Mouse (Mus musculus) liver, embryonic 16.5 days (tissue): Measurements from ENCODE around the gene Atg101. TPM values are rescaled to one million over a fixed set of nuclear protein-coding genes. Genes with fewer than 3 reads are reported as not detected.

Source experiments
- ATAC-seq: fragments of 200-750 bp; cut with Nextera tagmentation; 2 replicates; pipeline ENCODE4 v1.8.0; 2017; ENCODE audit warnings: low read depth, mild to moderate bottlenecking, moderate number of reproducible peaks, moderate library complexity
- H3K27ac ChIP-seq: fragments of 300-500 bp; sonication (generic); 2 replicates; pipeline ENCODE4 v1.5.1; 2014; ENCODE audit warnings: mild to moderate bottlenecking, low read length
- H3K27me3 ChIP-seq: fragments of 300-500 bp; sonication (generic); 2 replicates; pipeline ENCODE4 v1.6.1; 2014; ENCODE audit warnings: low read depth, low read length, mixed read lengths; ENCODE audit not compliant: control insufficient read depth, insufficient read depth
- H3K36me3 ChIP-seq: fragments of 300-500 bp; sonication (generic); 2 replicates; pipeline ENCODE4 v1.6.1; 2014; ENCODE audit warnings: mild to moderate bottlenecking; ENCODE audit not compliant: control insufficient read depth, insufficient read depth
- H3K4me1 ChIP-seq: fragments of 300-500 bp; sonication (generic); 2 replicates; pipeline ENCODE4 v1.6.1; 2014; ENCODE audit warnings: low read depth, low read length, mixed read lengths; ENCODE audit not compliant: control insufficient read depth
- H3K4me2 ChIP-seq: fragments of 300-500 bp; sonication (generic); 2 replicates; pipeline ENCODE4 v1.6.1; 2014; ENCODE audit warnings: low read depth, low read length, mixed read lengths
- H3K4me3 ChIP-seq: fragments of 300-500 bp; sonication (generic); 2 replicates; pipeline ENCODE4 v1.5.1; 2014; ENCODE audit warnings: low read depth, mild to moderate bottlenecking, low read length
- H3K9ac ChIP-seq: fragments of 300-500 bp; sonication (generic); 2 replicates; pipeline ENCODE4 v1.6.1; 2014; ENCODE audit warnings: low read depth, low read length
- H3K9me3 ChIP-seq: fragments of 300-500 bp; sonication (generic); replicated peaks from 2 replicates; pipeline ENCODE4 v1.6.1; 2016; ENCODE audit warnings: low read length; ENCODE audit not compliant: control insufficient read depth
- WGBS: fragments of 180-500 bp; shearing (Covaris S2); extraction: QIAGEN DNeasy Blood & Tissue Kit; methylation state at CpG from one replicate; pipeline ENCODE4 v1.1.7; 2014; ENCODE audit not compliant: insufficient replicate concordance; 5-methylcytosine and 5-hydroxymethylcytosine counted together
- polyA plus RNA-seq: library from polyadenylated mRNA; unstranded; fragments of >200 nt; fragmentation: Nextera tagmentation; extraction: Ambion mirVana; gene quantifications from 2 replicates; pipeline ENCODE4 v1.2.1, GENCODE M21; 2015

The Atg101 gene
- polyA plus RNA-seq, 1 experiment from 2014 or later, result 26.1 TPM

DNA sequence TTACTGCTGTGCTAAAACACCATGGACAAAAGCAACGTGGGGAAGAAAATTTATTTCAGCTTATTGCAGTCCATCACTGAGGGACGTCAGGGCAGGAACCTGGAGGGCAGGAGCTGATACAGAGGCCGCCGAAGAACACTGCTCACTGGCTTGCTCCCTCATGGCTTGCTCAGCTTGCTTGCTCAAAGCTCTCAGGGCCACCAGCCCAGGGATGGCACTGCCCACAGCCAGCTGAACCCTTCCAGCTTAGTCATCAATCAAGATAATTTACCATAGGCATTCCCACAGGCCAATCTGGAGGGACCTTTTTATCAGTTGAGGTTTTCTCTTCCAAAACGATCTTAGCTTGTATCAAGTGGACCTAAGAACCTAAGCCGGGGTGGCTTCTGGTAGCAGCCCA lies 27.9 kb downstream of the Atg101 start:
- Histone ChIP-seq H3K4me1 (no peaks in the 10 kb centered on the region), H3K27ac (no peak overlapping the region), H3K27me3 (no peaks in the 10 kb centered on the region), H3K36me3 (no peaks in the 10 kb centered on the region), H3K9ac (no peak overlapping the region), H3K4me2 (no peak overlapping the region), H3K4me3 (no peak overlapping the region), H3K9me3 (no peaks in the 10 kb centered on the region)
- ATAC-seq, result no peak
- WGBS, result 49% methylated on average over 6 of the region's 6 CpGs

GRCm38 (mm10) chr15:101315378-101315777 lies 31.3 kb downstream of the Atg101 start:
- no peak overlapping the region for H3K9ac ChIP-seq
- no peak overlapping the region for H3K4me3 ChIP-seq
- 72% methylated on average over 4 of the region's 4 CpGs for WGBS
- no peak for ATAC-seq
- H3K27ac ChIP-seq, result no peak overlapping the region
- H3K4me2 ChIP-seq, result no peak overlapping the region
- no peaks in the 10 kb centered on the region; the same call in 1 of the 2 replicates for H3K4me1 ChIP-seq
- H3K36me3 ChIP-seq, result no peaks in the 10 kb centered on the region
- no peaks in the 10 kb centered on the region for H3K27me3 ChIP-seq
- H3K9me3 ChIP-seq, result no peaks in the 10 kb centered on the region

GRCm38 (mm10) chr15:101315832-101316231 lies 31.8 kb downstream of the Atg101 start:
- Histone ChIP-seq H3K4me3 (peak overlapping the region; percentile 44), H3K27ac (no peak overlapping the region), H3K27me3 (no peaks in the 10 kb centered on the region), H3K9me3 (no peaks in the 10 kb centered on the region), H3K4me2 (peak overlapping the region; percentile 46), H3K36me3 (no peaks in the 10 kb centered on the region), H3K4me1 (no peaks in the 10 kb centered on the region; the same call in 1 of the 2 replicates), H3K9ac (no peak overlapping the region)
- WGBS, result 1% methylated on average over 11 of the region's 11 CpGs
- ATAC-seq, result peak; percentile 52

GRCm38 (mm10) chr15:101316279-101316912 lies 32.3 kb downstream of the Atg101 start:
- H3K36me3 ChIP-seq, result no peaks in the 10 kb centered on the region
- no peak for ATAC-seq
- peak overlapping the region; percentile 46 for H3K4me2 ChIP-seq
- 0 out of 2 replicates have a peak overlapping the region, but pooled peaks have one; percentile 25 for H3K27ac ChIP-seq
- no peaks in the 10 kb centered on the region for H3K27me3 ChIP-seq
- H3K4me1 ChIP-seq, result no peaks in the 10 kb centered on the region; the same call in 1 of the 2 replicates
- H3K9ac ChIP-seq, result no peak overlapping the region; the same call in 1 of the 2 replicates
- peak overlapping the region; percentile 44 for H3K4me3 ChIP-seq
- WGBS, result 18% methylated on average over 13 of the region's 13 CpGs
- no peaks in the 10 kb centered on the region for H3K9me3 ChIP-seq

- Histone ChIP-seq H3K4me3 (peak overlapping the region; percentile 44), H3K4me2 (peak overlapping the region; percentile 23; the same call in 1 of the 2 replicates), H3K9ac (no peak overlapping the region; the same call in 1 of the 2 replicates), H3K9me3 (no peaks in the 10 kb centered on the region), H3K27me3 (no peaks in the 10 kb centered on the region), H3K27ac (peak overlapping the region; percentile 39), H3K4me1 (no peaks in the 10 kb centered on the region; the same call in 1 of the 2 replicates), H3K36me3 (no peaks in the 10 kb centered on the region)
- WGBS, result 18% methylated on average over 18 of the region's 18 CpGs
- no peak for ATAC-seq
Observed at GRCm38 (mm10) chr15:101316913-101317813, 33.1 kb downstream of the Atg101 start.

DNA sequence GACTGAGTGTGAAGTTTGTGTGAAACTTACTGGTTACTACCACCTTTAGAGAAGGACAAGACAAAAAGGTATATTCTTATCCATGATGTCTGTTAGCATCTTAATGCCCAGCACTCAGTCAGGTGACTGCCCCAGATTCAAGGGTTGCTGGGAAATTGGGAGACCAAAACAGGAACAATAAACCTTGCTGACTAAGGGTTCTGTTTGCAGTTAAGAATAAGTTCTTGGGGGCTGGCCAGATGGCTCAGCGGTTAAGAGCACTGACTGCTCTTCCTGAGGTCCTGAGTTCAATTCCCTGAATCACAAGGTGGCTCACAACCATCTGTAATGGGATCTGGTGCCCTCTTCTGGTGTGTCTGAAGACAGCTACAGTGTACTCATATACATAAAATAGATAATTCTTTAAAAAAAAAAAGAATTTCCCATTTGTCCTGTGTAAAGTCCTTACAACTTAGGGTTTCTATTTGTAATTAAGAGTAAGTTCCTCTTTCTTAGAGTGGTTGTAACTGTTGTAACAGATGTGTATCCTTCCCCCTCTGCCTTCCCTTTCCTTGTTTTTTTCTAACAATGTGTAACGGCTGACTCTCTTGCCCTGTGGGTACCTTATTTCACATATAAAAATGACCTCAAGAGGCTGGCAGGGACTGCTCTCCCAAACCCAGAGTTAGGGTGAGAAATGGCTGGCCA lies 33.9 kb downstream of the Atg101 start:
- Histone ChIP-seq H3K4me2 (peak overlapping the region; percentile 23; the same call in 1 of the 2 replicates), H3K4me1 (no peaks in the 10 kb centered on the region; the same call in 1 of the 2 replicates), H3K27me3 (no peaks in the 10 kb centered on the region), H3K4me3 (no peak overlapping the region), H3K27ac (peak overlapping the region; percentile 39), H3K9me3 (no peaks in the 10 kb centered on the region), H3K9ac (no peak overlapping the region), H3K36me3 (no peaks in the 10 kb centered on the region)
- 28% methylated on average over 2 of the region's 2 CpGs for WGBS
- no peak for ATAC-seq

DNA sequence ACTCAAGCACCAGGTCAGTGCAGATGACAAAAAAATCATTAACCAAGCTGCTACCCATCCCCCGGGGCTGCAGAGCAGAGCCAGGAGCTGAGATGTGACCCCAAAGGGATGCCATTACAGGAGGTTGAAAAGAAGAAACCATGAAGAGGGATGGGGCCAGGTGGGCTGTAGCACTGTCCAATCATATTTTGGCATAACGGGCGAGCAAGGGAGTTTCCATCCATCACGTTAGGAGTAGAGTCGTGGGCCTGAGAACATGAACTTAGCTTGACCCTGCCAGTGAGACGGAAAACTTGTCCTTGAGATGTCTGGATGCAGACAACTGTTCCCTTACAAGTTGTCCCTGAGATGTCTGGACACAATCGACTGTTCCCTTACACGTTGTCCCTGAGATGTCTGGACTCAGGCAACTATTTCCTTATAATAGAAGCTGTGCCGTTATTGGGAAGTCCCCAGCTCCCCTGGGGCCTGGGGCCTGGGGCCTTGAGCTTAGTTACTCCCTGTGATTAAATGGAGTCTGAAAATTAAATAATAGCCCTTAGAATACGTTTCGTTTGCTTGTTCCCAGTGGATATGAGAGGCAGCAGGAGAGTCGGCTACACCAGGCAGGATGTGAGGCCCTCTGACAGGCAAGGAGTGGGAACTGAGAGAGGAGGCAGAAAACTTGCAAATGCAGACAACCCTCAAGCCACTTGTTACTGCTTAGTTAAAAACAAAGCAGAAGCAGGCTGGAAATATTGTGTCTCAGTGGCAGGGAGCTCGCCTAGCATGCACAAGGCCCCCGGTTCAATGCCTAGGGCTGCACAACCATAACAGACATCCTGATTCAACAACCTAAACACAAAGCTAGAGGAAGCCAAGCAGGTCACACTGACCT lies 35.1 kb downstream of the Atg101 start:
- no peak overlapping the region for H3K4me2 ChIP-seq
- no peaks in the 10 kb centered on the region for H3K36me3 ChIP-seq
- no peak for ATAC-seq
- H3K4me1 ChIP-seq, result no peaks in the 10 kb centered on the region; the same call in 1 of the 2 replicates
- H3K27me3 ChIP-seq, result no peaks in the 10 kb centered on the region
- no peak overlapping the region for H3K27ac ChIP-seq
- 36% methylated on average over 14 of the region's 14 CpGs for WGBS
- H3K9me3 ChIP-seq, result 0 out of 2 replicates have a peak, but pooled peaks cover 4% of the 10 kb centered on the region
- H3K4me3 ChIP-seq, result no peak overlapping the region
- no peak overlapping the region for H3K9ac ChIP-seq

GRCm38 (mm10) chr15:101320010-101320617 lies 36.0 kb downstream of the Atg101 start:
- H3K27ac ChIP-seq, result no peak overlapping the region
- no peak for ATAC-seq
- 0 out of 2 replicates have a peak, but pooled peaks cover 4% of the 10 kb centered on the region for H3K9me3 ChIP-seq
- H3K4me2 ChIP-seq, result no peak overlapping the region
- H3K36me3 ChIP-seq, result no peaks in the 10 kb centered on the region
- H3K9ac ChIP-seq, result no peak overlapping the region
- WGBS, result 27% methylated on average over 6 of the region's 6 CpGs
- no peaks in the 10 kb centered on the region; the same call in 1 of the 2 replicates for H3K4me1 ChIP-seq
- H3K27me3 ChIP-seq, result no peaks in the 10 kb centered on the region
- H3K4me3 ChIP-seq, result no peak overlapping the region
